Mouse (Mus musculus): ENCODE data around the gene Pomt1. TPM values are rescaled to one million over a fixed set of nuclear protein-coding genes. Genes with fewer than 3 reads are reported as not detected.
A peak's percentile ranks its signal among the peaks of the same experiment; 100 is the strongest.

Pomt1 gene
- polyA plus RNA-seq, 1 experiment from 2014 or later = 26.8 TPM

DNA sequence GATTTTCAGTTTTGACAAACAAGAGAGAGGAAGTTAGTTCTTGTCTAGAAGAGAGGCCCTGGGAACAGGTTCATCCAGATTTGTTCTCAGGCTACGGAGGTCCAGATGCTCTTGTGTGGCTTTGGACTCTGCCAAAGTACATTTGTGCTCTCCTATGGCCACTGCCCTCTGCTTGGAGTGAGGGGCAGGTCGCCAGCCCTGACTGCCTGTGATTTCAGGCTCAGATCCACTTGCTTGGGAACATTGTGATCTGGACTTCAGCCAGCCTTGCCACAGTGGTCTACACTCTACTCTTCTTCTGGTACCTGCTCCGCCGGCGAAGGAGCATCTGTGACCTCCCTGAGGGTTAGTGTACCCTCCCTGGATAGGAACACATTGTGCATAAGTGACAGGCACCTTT lies 16.3 kb downstream of the Pomt1 start:
- DNase-seq (ENCODE audit: low spot score) (no peak), ATAC-seq (ENCODE audit: low FRiP score) (no peak)
- Histone ChIP-seq H3K36me3 (ENCODE audit: control insufficient read depth, insufficient read depth, low read length) (0 out of 2 replicates have a peak, but pooled peaks cover 7% of the 10 kb centered on the region), H3K9me3 (ENCODE audit: control insufficient read depth, low read length) (no peaks in the 10 kb centered on the region), H3K9ac (ENCODE audit: low read depth, low read length) (no peak overlapping the region), H3K27ac (ENCODE audit: low read depth, low read length) (no peak overlapping the region), H3K4me3 (ENCODE audit: low read depth, low read length) (no peak overlapping the region), H3K27me3 (ENCODE audit: control insufficient read depth, insufficient read depth, low read length) (no peaks in the 10 kb centered on the region), H3K4me1 (replicated peaks; ENCODE audit: control insufficient read depth, insufficient read depth, low read length) (no peaks in the 10 kb centered on the region), H3K4me2 (replicated peaks; ENCODE audit: low read depth, low read length) (no peak overlapping the region)
- 91% methylated on average over 5 of the region's 5 CpGs for WGBS

DNA sequence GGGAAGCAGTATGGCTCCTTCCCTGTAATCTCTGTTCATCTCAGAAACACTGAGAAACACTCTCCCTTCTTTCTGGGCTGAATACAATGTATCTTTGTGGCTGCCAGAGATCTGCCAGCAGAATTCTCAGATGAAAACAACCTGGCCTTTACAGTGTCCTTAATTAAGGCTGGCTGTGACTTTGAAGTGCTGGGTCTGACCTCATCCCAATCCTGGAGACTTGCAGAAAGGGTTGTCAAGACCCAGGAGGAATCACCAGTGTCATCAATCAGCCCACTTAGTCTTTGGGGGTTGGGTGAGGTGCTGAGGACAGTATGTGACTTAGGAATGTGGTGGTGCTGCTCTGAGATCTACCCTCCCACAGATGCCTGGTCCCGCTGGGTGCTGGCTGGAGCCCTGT lies 17.0 kb downstream of the Pomt1 start:
- DNase-seq (ENCODE audit: low spot score) (no peak), ATAC-seq (ENCODE audit: low FRiP score) (no peak)
- 64% methylated on average over 1 of the region's 1 CpGs for WGBS
- Histone ChIP-seq H3K4me1 (replicated peaks; ENCODE audit: control insufficient read depth, insufficient read depth, low read length) (no peaks in the 10 kb centered on the region), H3K4me2 (replicated peaks; ENCODE audit: low read depth, low read length) (no peak overlapping the region), H3K27ac (ENCODE audit: low read depth, low read length) (no peak overlapping the region), H3K9me3 (ENCODE audit: control insufficient read depth, low read length) (no peaks in the 10 kb centered on the region), H3K27me3 (ENCODE audit: control insufficient read depth, insufficient read depth, low read length) (no peaks in the 10 kb centered on the region), H3K4me3 (ENCODE audit: low read depth, low read length) (no peak overlapping the region), H3K36me3 (ENCODE audit: control insufficient read depth, insufficient read depth, low read length) (0 out of 2 replicates have a peak, but pooled peaks cover 9% of the 10 kb centered on the region), H3K9ac (ENCODE audit: low read depth, low read length) (no peak overlapping the region)

DNA sequence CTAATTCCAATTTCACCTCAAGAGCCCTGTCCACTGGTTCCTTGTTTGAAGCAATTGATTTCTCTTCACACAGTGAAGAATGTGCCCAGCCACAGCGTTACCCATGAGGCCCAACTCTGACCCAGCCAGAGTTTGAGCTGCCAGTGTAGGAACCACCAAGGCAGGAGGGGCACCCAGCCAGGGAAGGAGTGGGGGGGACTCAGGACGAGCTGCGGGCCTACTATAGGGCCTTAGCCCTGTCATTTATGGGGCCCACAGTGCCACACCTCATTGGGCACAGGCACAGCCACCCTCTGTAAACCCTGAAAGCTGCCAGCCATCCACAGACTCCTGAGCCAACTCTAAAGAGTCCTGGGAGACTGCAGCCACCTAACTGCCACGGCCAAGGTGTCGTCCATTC lies 18.2 kb downstream of the Pomt1 start:
- H3K27me3 ChIP-seq (ENCODE audit: control insufficient read depth, insufficient read depth, low read length) = no peaks in the 10 kb centered on the region
- 0 out of 2 replicates have a peak, but pooled peaks cover 9% of the 10 kb centered on the region for H3K36me3 ChIP-seq (ENCODE audit: control insufficient read depth, insufficient read depth, low read length)
- no peak overlapping the region for H3K4me2 ChIP-seq (replicated peaks; ENCODE audit: low read depth, low read length)
- no peak overlapping the region for H3K4me3 ChIP-seq (ENCODE audit: low read depth, low read length)
- no peak overlapping the region for H3K9ac ChIP-seq (ENCODE audit: low read depth, low read length)
- H3K27ac ChIP-seq (ENCODE audit: low read depth, low read length) = no peak overlapping the region
- H3K9me3 ChIP-seq (ENCODE audit: control insufficient read depth, low read length) = no peaks in the 10 kb centered on the region
- 89% methylated on average over 5 of the region's 5 CpGs for WGBS
- DNase-seq (ENCODE audit: low spot score) (no peak), ATAC-seq (ENCODE audit: low FRiP score) (no peak)
- peaks cover 4% of the 10 kb centered on the region; the same call in 1 of the 2 replicates for H3K4me1 ChIP-seq (replicated peaks; ENCODE audit: control insufficient read depth, insufficient read depth, low read length)

DNA sequence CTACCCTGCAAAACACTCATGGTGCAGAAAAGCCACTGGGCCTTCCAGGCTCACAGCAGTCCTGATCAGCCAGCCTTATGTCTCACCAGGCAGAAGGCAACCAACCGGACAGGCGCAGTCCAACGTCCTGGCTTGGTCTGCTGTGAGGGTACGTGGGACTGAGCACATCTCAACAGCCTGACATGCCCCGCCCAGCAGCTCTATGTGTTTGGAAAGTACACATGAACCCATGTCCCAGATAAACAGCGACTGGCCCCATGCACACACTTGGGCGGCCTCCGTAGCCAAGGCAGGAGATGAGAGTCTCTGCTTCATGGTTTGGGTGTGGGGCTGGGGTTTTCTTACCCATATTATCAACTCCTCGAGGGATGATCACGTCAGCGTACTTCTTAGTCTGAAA lies 19.9 kb downstream of the Pomt1 start:
- 0 out of 2 replicates have a peak, but pooled peaks cover 9% of the 10 kb centered on the region for H3K36me3 ChIP-seq (ENCODE audit: control insufficient read depth, insufficient read depth, low read length)
- no peak overlapping the region for H3K27ac ChIP-seq (ENCODE audit: low read depth, low read length)
- ATAC-seq (ENCODE audit: low FRiP score) = no peak
- no peak for DNase-seq (ENCODE audit: low spot score)
- H3K4me2 ChIP-seq (replicated peaks; ENCODE audit: low read depth, low read length) = no peak overlapping the region
- H3K9ac ChIP-seq (ENCODE audit: low read depth, low read length) = no peak overlapping the region
- H3K4me3 ChIP-seq (ENCODE audit: low read depth, low read length) = no peak overlapping the region
- H3K9me3 ChIP-seq (ENCODE audit: control insufficient read depth, low read length) = no peaks in the 10 kb centered on the region
- no peaks in the 10 kb centered on the region for H3K27me3 ChIP-seq (ENCODE audit: control insufficient read depth, insufficient read depth, low read length)
- H3K4me1 ChIP-seq (replicated peaks; ENCODE audit: control insufficient read depth, insufficient read depth, low read length) = peaks cover 4% of the 10 kb centered on the region; the same call in 1 of the 2 replicates
- 93% methylated on average over 11 of the region's 11 CpGs for WGBS

DNA sequence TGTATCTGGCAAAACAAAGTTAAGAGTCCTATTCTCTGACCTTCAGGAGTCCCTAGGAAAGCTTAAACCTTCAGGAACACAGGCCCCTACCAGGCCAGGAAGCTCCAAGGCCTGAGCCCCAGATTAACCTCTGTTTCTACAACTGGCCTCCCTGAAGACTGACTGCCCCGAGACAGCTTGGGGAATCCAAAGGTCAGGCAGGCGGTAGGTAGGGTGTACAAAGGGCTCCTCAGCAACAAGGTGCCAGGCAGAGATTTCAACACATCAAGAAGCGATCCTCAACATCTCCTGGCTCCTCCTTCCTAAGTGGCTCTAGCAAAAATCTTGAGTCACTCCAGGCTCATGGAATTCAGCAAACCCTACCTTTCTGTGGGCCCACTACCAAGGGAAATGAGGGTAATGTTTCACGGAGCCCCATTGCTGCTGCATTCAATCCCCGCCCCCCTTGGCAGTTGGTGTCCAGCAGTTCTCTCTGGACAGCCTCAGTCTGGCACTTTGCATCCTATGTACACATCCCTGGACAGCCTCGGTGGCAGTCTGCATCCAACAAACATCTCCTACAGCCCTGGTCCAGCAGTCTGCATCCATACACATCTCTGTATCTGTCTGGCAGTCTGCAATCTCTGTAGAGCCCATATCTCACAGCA lies 22.6 kb downstream of the Pomt1 start:
- peak overlapping the region; percentile 85 for H3K4me3 ChIP-seq (ENCODE audit: low read depth, low read length)
- H3K9ac ChIP-seq (ENCODE audit: low read depth, low read length) = peak overlapping the region; percentile 67
- WGBS = 62% methylated on average over 6 of the region's 6 CpGs
- H3K27me3 ChIP-seq (ENCODE audit: control insufficient read depth, insufficient read depth, low read length) = no peaks in the 10 kb centered on the region
- peak; percentile 6 for DNase-seq (ENCODE audit: low spot score)
- ATAC-seq (ENCODE audit: low FRiP score) = no peak
- H3K4me1 ChIP-seq (replicated peaks; ENCODE audit: control insufficient read depth, insufficient read depth, low read length) = peaks cover 4% of the 10 kb centered on the region; the same call in 1 of the 2 replicates
- no peaks in the 10 kb centered on the region for H3K9me3 ChIP-seq (ENCODE audit: control insufficient read depth, low read length)
- peak overlapping the region; percentile 78 for H3K4me2 ChIP-seq (replicated peaks; ENCODE audit: low read depth, low read length)
- H3K36me3 ChIP-seq (ENCODE audit: control insufficient read depth, insufficient read depth, low read length) = 0 out of 2 replicates have a peak, but pooled peaks cover 7% of the 10 kb centered on the region
- no peak overlapping the region for H3K27ac ChIP-seq (ENCODE audit: low read depth, low read length)

DNA sequence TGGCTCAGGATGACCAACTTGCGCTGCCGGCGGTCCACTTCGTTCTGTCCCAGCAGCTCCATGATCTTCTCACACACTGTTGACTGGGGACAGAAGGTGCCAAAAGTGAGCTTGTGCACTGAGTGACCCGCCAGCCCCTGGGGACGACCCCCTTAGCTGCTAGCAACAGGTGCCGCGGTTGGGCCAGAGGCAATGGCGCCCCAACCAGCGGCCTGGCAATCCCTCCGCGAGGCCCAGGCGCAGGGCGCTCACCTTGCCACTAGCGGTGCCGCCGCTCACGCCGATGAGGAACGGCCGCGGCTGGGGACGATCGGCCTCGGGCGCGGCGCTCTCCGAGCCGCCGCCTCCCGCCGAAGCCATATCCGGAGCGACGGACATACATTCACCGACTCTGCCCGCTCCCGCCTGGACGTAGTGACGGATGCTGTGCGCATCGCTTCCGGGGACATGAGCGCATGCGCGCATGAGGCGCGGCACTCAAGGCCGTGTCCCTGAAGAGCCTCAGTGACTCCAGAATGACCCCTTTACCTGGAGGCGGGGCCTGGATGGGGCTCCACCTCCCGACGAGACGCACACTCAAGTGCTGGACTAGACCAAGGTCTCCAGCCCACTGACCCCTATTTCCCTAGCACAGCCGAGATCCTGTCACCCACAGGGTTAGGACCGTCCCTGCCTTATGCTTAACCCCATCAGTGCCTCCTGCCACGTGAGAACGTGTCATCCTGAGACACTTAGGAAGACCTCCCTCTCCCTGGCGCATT lies 23.4 kb downstream of the Pomt1 start, which contains the start of gene Uck1:
Gene Uck1, minus strand, starts transcription at position 503 of the 761 bp plus-strand sequence.
- peak within 1 kb of the TSS; percentile 78 for H3K4me2 ChIP-seq (replicated peaks; ENCODE audit: low read depth, low read length)
- DNase-seq (ENCODE audit: low spot score) = peak; percentile 93
- 1% methylated on average over 54 of the region's 59 CpGs for WGBS
- H3K27ac ChIP-seq (ENCODE audit: low read depth, low read length) = no peak within 1 kb of the TSS
- H3K4me3 ChIP-seq (ENCODE audit: low read depth, low read length) = peak within 1 kb of the TSS; percentile 85
- no peaks in the 10 kb centered on the region for H3K9me3 ChIP-seq (ENCODE audit: control insufficient read depth, low read length)
- peak within 1 kb of the TSS; percentile 67 for H3K9ac ChIP-seq (ENCODE audit: low read depth, low read length)
- H3K4me1 ChIP-seq (replicated peaks; ENCODE audit: control insufficient read depth, insufficient read depth, low read length) = peaks cover 4% of the 10 kb centered on the region; the same call in 1 of the 2 replicates
- ATAC-seq (ENCODE audit: low FRiP score) = peak; percentile 92
- H3K36me3 ChIP-seq (ENCODE audit: control insufficient read depth, insufficient read depth, low read length) = 0 out of 2 replicates have a peak, but pooled peaks cover 4% of the 10 kb centered on the region
- no peaks in the 10 kb centered on the region for H3K27me3 ChIP-seq (ENCODE audit: control insufficient read depth, insufficient read depth, low read length)

DNA sequence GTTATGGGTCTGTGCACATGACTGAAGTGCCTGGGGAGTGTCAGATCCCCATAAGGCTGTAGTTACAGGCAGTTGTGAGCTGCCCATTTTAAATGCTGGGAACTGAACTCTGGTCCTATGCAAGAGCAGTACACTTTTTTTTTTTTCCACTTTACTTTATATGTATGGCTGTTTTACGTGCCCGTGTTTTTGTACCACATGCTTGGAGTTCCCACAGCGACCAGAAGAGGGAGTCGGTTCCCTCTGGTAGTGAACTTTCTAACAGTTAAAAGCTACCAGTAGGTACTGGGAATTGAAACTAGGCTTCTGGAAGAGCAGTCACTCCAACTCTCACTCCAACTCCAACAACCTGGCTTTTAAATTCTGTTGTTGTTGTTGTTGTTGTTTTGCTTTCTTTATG lies 24.2 kb downstream of the Pomt1 start:
- DNase-seq (ENCODE audit: low spot score) = peak; percentile 56
- H3K4me3 ChIP-seq (ENCODE audit: low read depth, low read length) = no peak overlapping the region
- H3K4me2 ChIP-seq (replicated peaks; ENCODE audit: low read depth, low read length) = no peak overlapping the region
- no peak overlapping the region for H3K9ac ChIP-seq (ENCODE audit: low read depth, low read length)
- no peaks in the 10 kb centered on the region for H3K9me3 ChIP-seq (ENCODE audit: control insufficient read depth, low read length)
- 0 out of 2 replicates have a peak, but pooled peaks cover 4% of the 10 kb centered on the region for H3K36me3 ChIP-seq (ENCODE audit: control insufficient read depth, insufficient read depth, low read length)
- WGBS = 30% methylated on average over 4 of the region's 4 CpGs
- no peak overlapping the region for H3K27ac ChIP-seq (ENCODE audit: low read depth, low read length)
- peaks cover 4% of the 10 kb centered on the region; the same call in 1 of the 2 replicates for H3K4me1 ChIP-seq (replicated peaks; ENCODE audit: control insufficient read depth, insufficient read depth, low read length)
- no peaks in the 10 kb centered on the region for H3K27me3 ChIP-seq (ENCODE audit: control insufficient read depth, insufficient read depth, low read length)
- no peak for ATAC-seq (ENCODE audit: low FRiP score)

DNA sequence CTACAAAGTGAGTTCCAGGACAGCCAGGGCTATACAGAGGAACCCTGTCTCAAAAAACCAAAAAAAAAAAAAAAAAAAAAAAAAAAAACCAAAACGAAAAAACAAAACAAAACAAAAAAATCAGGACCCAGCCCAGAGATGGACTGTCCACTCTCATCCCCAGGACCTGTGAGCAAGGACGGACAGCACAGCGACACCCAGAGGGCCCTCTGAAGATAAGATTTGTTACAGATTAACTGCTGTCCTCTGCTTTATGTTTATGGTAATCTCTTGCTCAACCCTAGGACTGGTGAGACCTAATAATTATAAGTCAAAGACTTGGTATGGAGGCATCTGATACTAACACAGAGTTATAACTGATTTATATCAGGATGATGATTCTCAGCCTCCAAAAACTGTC lies 39.4 kb downstream of the Pomt1 start:
- no peak overlapping the region for H3K4me3 ChIP-seq (ENCODE audit: low read depth, low read length)
- no peak overlapping the region for H3K9ac ChIP-seq (ENCODE audit: low read depth, low read length)
- no peaks in the 10 kb centered on the region for H3K4me1 ChIP-seq (replicated peaks; ENCODE audit: control insufficient read depth, insufficient read depth, low read length)
- H3K9me3 ChIP-seq (ENCODE audit: control insufficient read depth, low read length) = no peaks in the 10 kb centered on the region
- no peak overlapping the region for H3K4me2 ChIP-seq (replicated peaks; ENCODE audit: low read depth, low read length)
- no peak overlapping the region for H3K27ac ChIP-seq (ENCODE audit: low read depth, low read length)
- H3K36me3 ChIP-seq (ENCODE audit: control insufficient read depth, insufficient read depth, low read length) = peaks cover 5% of the 10 kb centered on the region; the same call in 1 of the 2 replicates
- DNase-seq (ENCODE audit: low spot score) (no peak), ATAC-seq (ENCODE audit: low FRiP score) (no peak)
- 80% methylated on average over 3 of the region's 3 CpGs for WGBS
- no peaks in the 10 kb centered on the region for H3K27me3 ChIP-seq (ENCODE audit: control insufficient read depth, insufficient read depth, low read length)
